ENCODE assay signal across 9 mouse cellular contexts in genomic region chr1:136047432-136047831, GRCm38 (mm10). TPM values are rescaled to one million over a fixed set of nuclear protein-coding genes. Genes with fewer than 3 reads are reported as not detected.
DNase-seq lines count a peak whose midpoint lies in the region; ATAC-seq and TF ChIP-seq lines count a peak whose summit lies in the region.
"Had no signal": no experiment of that assay in that cellular context is flagged by ENCODE, and none has a peak within 500 bp of the region (broad histone marks: within the 10 kb centered on the region; RNA-seq: fewer than 3 reads in every experiment).

No protein-coding gene starts in this region.

- H3K27ac ChIP-seq in heart, postnatal 0 days (ENCODE audit: low read depth) = no peak overlapping the region

- H3K4me2 ChIP-seq in heart, postnatal 0 days (ENCODE audit: low read depth, low read length) = no peak overlapping the region

- no peak for ATAC-seq in heart, postnatal 0 days (ENCODE audit: insufficient read depth, low read depth)

- no peaks in the 10 kb centered on the region for H3K36me3 ChIP-seq in heart, postnatal 0 days (replicated peaks; ENCODE audit: control insufficient read depth, insufficient read depth, low read length)

- intact Hi-C loops in heart, postnatal 36 days (cut with DNase I) = no loop called here

- no peak overlapping the region for H3K4me3 ChIP-seq in heart, postnatal 0 days (ENCODE audit: low read depth, low read length)

- H3K27me3 ChIP-seq in heart, postnatal 0 days (ENCODE audit: control insufficient read depth, insufficient read depth, low read length) = peaks cover 54% of the 10 kb centered on the region

- no peak overlapping the region for H3K9ac ChIP-seq in heart, postnatal 0 days (replicated peaks; ENCODE audit: low read depth, low read length)

- WGBS in heart, postnatal 0 days = 14% methylated on average over 2 of the region's 2 CpGs

- TF ChIP-seq EP300 in heart, postnatal 0 days (IDR thresholded peaks at IDR 0.05; ENCODE audit: low read depth) = no peak

- H3K9me3 ChIP-seq in heart, postnatal 0 days (replicated peaks; ENCODE audit: control insufficient read depth, low read length) = no peaks in the 10 kb centered on the region

- peak; percentile 54 for TF ChIP-seq CTCF in heart, postnatal 0 days (IDR thresholded peaks at IDR 0.05; ENCODE audit: low read depth)

- no peaks in the 10 kb centered on the region for H3K4me1 ChIP-seq in heart, postnatal 0 days (ENCODE audit: control insufficient read depth, insufficient read depth)

- no peak for DNase-seq in heart, postnatal 0 days (ENCODE audit: low spot score)
- DNase-seq in heart, postnatal 36 days = no peak
- DNase-seq in A20 (ENCODE audit: low read depth, low spot score) = peak; percentile 44
- peak; percentile 28 for DNase-seq in MN1 (ENCODE audit: low spot score)
- DNase-seq in induced T-regulatory cell, adult 2 months (ENCODE audit: low read depth) = peak; percentile 34
- no peak for DNase-seq in layer of hippocampus, adult 9-11 months
- no peak for DNase-seq in gastrocnemius, adult 8-10 months (ENCODE audit: low spot score in 2 of 2)
- no peak for DNase-seq in frontal cortex, postnatal 10 days (ENCODE audit: low spot score in 2 of 2)

RNA-seq across cellular contexts. Expression of gene Ascl5, which starts 3.2 kb away (rescaled TPM):
- not detected in 2 replicates for total RNA-seq in heart, postnatal 0 days (2014; rRNA removed; ENCODE audit: low replicate concordance)
- not detected in 2 replicates for polyA plus RNA-seq in heart, postnatal 0 days (2015; fragmentation: Nextera tagmentation; extraction: Ambion mirVana)
- total RNA-seq in heart, postnatal 36 days (2021) = not detected
- total RNA-seq in gastrocnemius, adult 8-10 months (2022) = not detected
- total RNA-seq: layer of hippocampus, adult 18-20 months had no signal

RNA-seq across cellular contexts. Expression of gene Cacna1s, which starts 5.1 kb away (rescaled TPM):
- 13.8 TPM in 1 of 2 replicates, not detected in the other for total RNA-seq in heart, postnatal 0 days (2014; rRNA removed; ENCODE audit: low replicate concordance)
- 0.49 and 0.80 TPM in 2 replicates for polyA plus RNA-seq in heart, postnatal 0 days (2015; fragmentation: Nextera tagmentation; extraction: Ambion mirVana)
- total RNA-seq in heart, postnatal 36 days (2021) = 1 to 10 TPM; 3.4 to 5.7 TPM
- total RNA-seq in gastrocnemius, adult 8-10 months (2022) = 1,000 to 10,000 TPM in 3 of 4 experiments, 100 to 1,000 TPM in 1; 844 to 1,101 (median 1,067) TPM

RNA-seq across cellular contexts. Expression of gene Tmem9, which starts 39.5 kb away (rescaled TPM):
- total RNA-seq in heart, postnatal 0 days (2014; rRNA removed; ENCODE audit: low replicate concordance) = 45.3 and 46.0 TPM in 2 replicates
- polyA plus RNA-seq in heart, postnatal 0 days (2015; fragmentation: Nextera tagmentation; extraction: Ambion mirVana) = 51.2 and 57.3 TPM in 2 replicates
- 10 to 100 TPM; 16.1 to 19.4 TPM for total RNA-seq in heart, postnatal 36 days (2021)
- total RNA-seq in gastrocnemius, adult 8-10 months (2022) = 10 to 100 TPM in 1 of 4 experiments, 1 to 10 TPM in 3; 8.6 to 12.9 (median 9.6) TPM

RNA-seq across cellular contexts. Expression of gene Igfn1, which starts 41.3 kb away (rescaled TPM):
- not detected in 2 replicates for total RNA-seq in heart, postnatal 0 days (2014; rRNA removed; ENCODE audit: low replicate concordance)
- 0.04 and 0.05 TPM in 2 replicates for polyA plus RNA-seq in heart, postnatal 0 days (2015; fragmentation: Nextera tagmentation; extraction: Ambion mirVana)
- not detected for total RNA-seq in heart, postnatal 36 days (2021)
- total RNA-seq in gastrocnemius, adult 8-10 months (2022) = 10 to 100 TPM; 28.7 to 98.0 (median 63.2) TPM

Comparison
In these comparisons a context has a peak if more than half of its experiments do, and no peak if none do; other contexts are left out.
1. DNase-seq: peak in A20 (single experiment), MN1 (single experiment) and induced T-regulatory cell, adult 2 months (single experiment); none in heart, postnatal 0 days (single experiment), heart, postnatal 36 days (0 of 2), layer of hippocampus, adult 9-11 months (single experiment), gastrocnemius, adult 8-10 months (0 of 2) and frontal cortex, postnatal 10 days (0 of 2).
2. RNA of gene Cacna1s, which starts 5.1 kb away (total RNA-seq): 844 to 1,101 TPM in gastrocnemius, adult 8-10 months; 3.4 to 5.7 TPM in heart, postnatal 36 days and 13.8 TPM in heart, postnatal 0 days; every median in the first group is over 10 times any median in the second.